Mouse (Mus musculus) liver, adult 2 months (tissue): ENCODE results near the gene Hus1. TPM values are rescaled to one million over a fixed set of nuclear protein-coding genes. Genes with fewer than 3 reads are reported as not detected.

Source experiments
- DNase-seq: peaks from one replicate; pipeline ENCODE4 v3.0.0-alpha.2; 2011; ENCODE audit warnings: low read depth, low spot score; ENCODE audit errors: extremely low read depth
- H3K27ac ChIP-seq: fragments of 200-500 bp; replicated peaks from 2 replicates; pipeline ENCODE4 v1.5.1; 2012; ENCODE audit warnings: low read depth, mild to moderate bottlenecking, control low read depth, inconsistent platforms, low read length; ENCODE audit not compliant: insufficient read depth
- H3K27me3 ChIP-seq: fragments of 200-500 bp; 2 replicates; pipeline ENCODE4 v1.6.1; 2012; ENCODE audit warnings: mild to moderate bottlenecking, moderate library complexity, low read length, inconsistent platforms; ENCODE audit not compliant: control insufficient read depth, insufficient read depth
- H3K36me3 ChIP-seq: fragments of 200-500 bp; 2 replicates; pipeline ENCODE4 v1.6.1; 2012; ENCODE audit warnings: low read length, inconsistent platforms; ENCODE audit not compliant: control insufficient read depth, insufficient read depth
- H3K4me1 ChIP-seq: fragments of 200-500 bp; 2 replicates; pipeline ENCODE4 v1.6.1; 2011; ENCODE audit warnings: low read length; ENCODE audit not compliant: control insufficient read depth, insufficient read depth
- H3K4me3 ChIP-seq: fragments of 200-500 bp; 2 replicates; pipeline ENCODE4 v1.5.1; 2011; ENCODE audit warnings: low read depth, mild to moderate bottlenecking, control low read depth, low read length, moderate library complexity; ENCODE audit not compliant: insufficient read depth
- H3K79me2 ChIP-seq: fragments of 200-500 bp; 2 replicates; pipeline ENCODE4 v1.6.1; 2012; ENCODE audit warnings: inconsistent platforms, mild to moderate bottlenecking, low read length, moderate library complexity; ENCODE audit not compliant: control insufficient read depth, insufficient read depth
- H3K9ac ChIP-seq: fragments of 200-500 bp; 2 replicates; pipeline ENCODE4 v1.6.1; 2012; ENCODE audit warnings: low read depth, mild to moderate bottlenecking, control low read depth, inconsistent platforms, low read length
- CTCF ChIP-seq: fragments of 200-500 bp; IDR thresholded peaks from 2 replicates; pipeline ENCODE4 v1.5.1; 2011; ENCODE audit warnings: low read depth, low read length, control low read depth
- POLR2A ChIP-seq: fragments of 200-500 bp; IDR thresholded peaks from 2 replicates; pipeline ENCODE4 v1.6.1; 2011; ENCODE audit warnings: low read length, control low read depth; ENCODE audit not compliant: insufficient read depth; ENCODE audit errors: extremely low read depth
- WGBS: fragments of 180-500 bp; shearing (Covaris S2); methylation state at CpG from one replicate; pipeline ENCODE4 v1.1.7; 2018; 5-methylcytosine and 5-hydroxymethylcytosine counted together
- polyA plus RNA-seq: library from polyadenylated mRNA; depleted of rRNA; stranded (reverse); fragments of >200 nt; gene quantifications from 2 replicates; pipeline ENCODE4 v1.2.3, GENCODE M21; 2012
- total RNA-seq: library from RNA; depleted of rRNA; stranded (reverse); fragments of >200 nt; gene quantifications from 2 replicates; pipeline ENCODE4 v1.2.3, GENCODE M21; 2014

Hus1 gene
- total and polyA plus RNA-seq, 2 experiments, result 3.3 to 4.1 TPM

DNA sequence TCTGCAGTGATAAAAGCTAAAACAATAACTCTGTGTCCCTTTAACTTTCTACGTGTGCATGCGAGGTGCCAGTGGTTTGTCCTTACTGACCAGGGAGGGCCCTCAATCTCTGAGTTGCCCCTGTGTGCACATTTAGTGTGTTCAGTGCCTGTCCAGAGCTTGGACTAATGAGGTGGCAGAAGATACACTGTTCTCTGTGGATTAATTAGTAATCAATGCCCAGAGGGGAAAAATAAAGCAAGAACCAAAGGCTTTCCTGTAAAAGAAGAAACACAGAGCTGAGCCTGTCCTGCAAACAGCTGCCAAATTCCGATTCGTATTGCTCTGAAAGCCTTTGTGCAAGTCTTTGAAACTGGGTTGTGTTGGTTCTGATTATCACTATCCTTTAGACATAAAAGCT is 39.2 kb upstream of the Hus1 start:
- Histone ChIP-seq H3K27ac (no peak overlapping the region), H3K36me3 (no peaks in the 10 kb centered on the region), H3K9ac (no peak overlapping the region), H3K79me2 (no peaks in the 10 kb centered on the region), H3K4me3 (no peak overlapping the region), H3K27me3 (no peaks in the 10 kb centered on the region), H3K4me1 (peaks cover 3% of the 10 kb centered on the region; the same call in 1 of the 2 replicates)
- no peak for TF ChIP-seq CTCF
- TF ChIP-seq POLR2A, result no peak
- no peak for DNase-seq
- WGBS, result 86% methylated on average over 4 of the region's 4 CpGs

DNA sequence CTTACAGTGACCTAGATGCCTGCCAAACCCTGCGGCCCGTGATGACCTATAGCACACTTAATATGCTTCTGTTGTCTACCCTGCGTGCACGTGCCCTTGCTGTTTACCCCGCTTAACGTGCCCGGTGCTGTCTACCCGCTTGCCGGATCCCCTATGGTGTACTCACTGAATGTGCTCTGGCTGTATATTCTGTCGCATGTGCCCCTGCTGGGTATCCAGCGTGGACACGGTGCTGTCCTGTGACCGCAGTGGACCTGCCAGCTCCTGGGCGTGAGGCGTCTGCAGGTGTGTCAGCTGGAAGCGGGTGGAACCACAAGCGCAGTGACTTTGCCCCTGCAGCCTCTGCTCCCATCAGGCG is 37.7 kb upstream of the Hus1 start, which contains the start of gene Sun3:
Gene Sun3 (minus strand): TSS at position 289 of the 358 bp plus-strand sequence.
- Histone ChIP-seq H3K27ac (peak within 1 kb of the TSS; percentile 50), H3K27me3 (no peaks in the 10 kb centered on the region), H3K4me3 (peak within 1 kb of the TSS; percentile 55), H3K9ac (peak within 1 kb of the TSS; percentile 38), H3K4me1 (peaks cover 3% of the 10 kb centered on the region; the same call in 1 of the 2 replicates), H3K36me3 (no peaks in the 10 kb centered on the region), H3K79me2 (no peaks in the 10 kb centered on the region)
- WGBS, result under 1% methylated on average over 18 of the region's 18 CpGs
- DNase-seq, result peak; percentile 80
- TF ChIP-seq POLR2A (no peak), CTCF (no peak)

DNA sequence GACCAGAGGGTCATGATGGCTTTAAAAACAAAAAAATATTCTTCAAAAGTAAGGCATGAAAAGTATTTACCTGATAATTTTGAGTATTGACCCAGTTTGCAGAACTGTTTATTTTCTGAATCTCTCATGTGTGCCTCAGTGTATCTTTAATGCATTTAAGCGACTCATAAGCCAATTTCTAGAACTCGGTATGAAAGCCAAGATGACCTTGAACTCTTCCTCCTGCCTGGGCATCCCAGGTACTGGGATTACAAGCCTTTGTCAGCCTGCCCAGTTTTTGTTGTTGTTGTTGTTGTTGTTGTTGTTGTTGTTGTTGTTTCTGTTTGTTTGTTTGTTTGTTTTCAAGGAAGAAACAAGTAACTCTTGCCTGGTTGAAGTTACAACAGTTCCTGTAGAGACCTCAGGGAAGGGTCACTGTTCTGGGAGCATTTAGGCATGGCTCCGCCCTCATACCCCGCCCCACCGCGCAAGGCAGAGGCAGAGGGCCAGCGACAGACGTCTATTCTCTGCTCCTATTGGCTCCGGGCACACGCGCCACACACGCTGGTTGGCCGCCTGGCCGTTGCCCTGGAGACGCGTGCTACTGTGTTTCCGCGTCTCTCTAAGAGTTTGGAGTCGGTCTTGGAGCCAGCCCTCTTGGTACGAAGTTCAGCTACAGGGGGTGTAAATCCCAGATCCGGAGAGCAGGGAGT is 37.2 kb upstream of the Hus1 start, which contains the start of gene Gm11992:
Gene Gm11992 (plus strand): TSS at position 584 of the 692 bp plus-strand sequence.
- peak; percentile 90 for DNase-seq
- H3K79me2 ChIP-seq, result no peaks in the 10 kb centered on the region
- H3K27ac ChIP-seq, result peak within 1 kb of the TSS; percentile 50
- H3K36me3 ChIP-seq, result no peaks in the 10 kb centered on the region
- H3K4me3 ChIP-seq, result peak within 1 kb of the TSS; percentile 55
- H3K4me1 ChIP-seq, result peaks cover 3% of the 10 kb centered on the region; the same call in 1 of the 2 replicates
- WGBS, result 2% methylated on average over 21 of the region's 21 CpGs
- TF ChIP-seq POLR2A, result no peak
- TF ChIP-seq CTCF, result no peak
- H3K9ac ChIP-seq, result peak within 1 kb of the TSS; percentile 38
- no peaks in the 10 kb centered on the region for H3K27me3 ChIP-seq

DNA sequence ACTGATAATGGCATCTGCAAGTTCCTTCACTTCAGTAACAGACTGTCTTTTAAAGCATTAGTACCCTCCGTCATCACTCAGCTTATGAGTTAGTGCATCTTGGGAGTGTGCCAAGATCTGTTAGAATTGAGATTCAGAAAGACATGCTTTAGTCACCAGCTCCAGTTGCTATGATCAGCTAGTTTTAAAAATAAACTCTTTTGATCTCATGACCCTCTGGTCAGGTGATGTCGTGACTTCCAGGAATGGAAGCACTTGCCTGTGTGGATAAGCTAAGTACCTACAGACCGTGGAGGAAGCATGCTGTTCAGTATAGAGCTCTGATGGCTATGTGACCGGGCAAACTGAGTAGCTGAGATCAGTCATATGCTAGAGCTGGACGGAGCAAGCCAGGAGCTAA is 36.1 kb upstream of the Hus1 start:
- H3K36me3 ChIP-seq, result no peaks in the 10 kb centered on the region
- no peaks in the 10 kb centered on the region for H3K27me3 ChIP-seq
- no peak for DNase-seq
- H3K79me2 ChIP-seq, result no peaks in the 10 kb centered on the region
- H3K9ac ChIP-seq, result no peak overlapping the region
- H3K4me3 ChIP-seq, result no peak overlapping the region
- no peak for TF ChIP-seq POLR2A
- TF ChIP-seq CTCF, result no peak
- H3K4me1 ChIP-seq, result peaks cover 3% of the 10 kb centered on the region; the same call in 1 of the 2 replicates
- no peak overlapping the region for H3K27ac ChIP-seq
- 81% methylated on average over 5 of the region's 5 CpGs for WGBS

DNA sequence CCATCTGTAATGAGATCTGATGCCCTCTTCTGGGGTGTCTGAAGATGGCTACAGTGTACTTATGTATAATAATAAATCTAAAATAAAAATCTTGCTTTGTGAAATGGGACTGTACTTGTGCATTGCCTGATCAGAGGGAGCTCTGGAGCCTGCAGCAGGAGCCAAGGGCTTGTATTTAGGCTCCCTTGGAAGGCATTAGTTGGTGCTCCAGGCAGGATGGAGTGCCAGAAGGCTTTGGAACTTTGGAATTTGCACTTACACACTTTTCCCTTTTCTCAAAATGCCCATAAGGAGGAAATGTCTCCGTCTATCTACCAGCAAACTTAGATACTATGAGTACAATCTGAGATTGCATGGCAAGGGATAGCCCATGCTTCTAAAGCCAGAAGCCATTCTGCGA is 35.6 kb upstream of the Hus1 start:
- H3K9ac ChIP-seq, result no peak overlapping the region
- H3K79me2 ChIP-seq, result no peaks in the 10 kb centered on the region
- no peak overlapping the region for H3K27ac ChIP-seq
- no peaks in the 10 kb centered on the region for H3K27me3 ChIP-seq
- TF ChIP-seq CTCF, result no peak
- TF ChIP-seq POLR2A, result no peak
- no peak for DNase-seq
- H3K4me3 ChIP-seq, result no peak overlapping the region
- peaks cover 3% of the 10 kb centered on the region; the same call in 1 of the 2 replicates for H3K4me1 ChIP-seq
- no peaks in the 10 kb centered on the region for H3K36me3 ChIP-seq
- 87% methylated on average over 2 of the region's 2 CpGs for WGBS

DNA sequence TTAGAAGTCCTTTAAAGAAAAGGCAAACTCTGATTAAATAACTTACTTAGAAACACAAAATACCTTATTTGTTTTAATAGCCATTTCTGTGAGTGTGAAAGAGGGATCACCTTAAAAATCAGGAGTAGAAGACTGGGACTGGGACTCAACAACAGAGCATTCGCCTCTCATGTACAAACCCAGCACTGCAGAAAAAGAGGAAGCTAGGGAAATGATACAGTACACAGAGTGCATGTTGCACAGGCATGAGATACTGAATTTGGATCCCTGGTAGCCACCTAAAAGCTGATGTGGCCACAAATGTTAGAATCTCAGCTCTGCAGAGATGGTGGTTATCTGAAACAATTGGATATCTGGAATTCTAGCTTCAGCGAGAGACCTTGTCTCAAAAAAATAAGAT is 20.5 kb upstream of the Hus1 start:
- Histone ChIP-seq H3K4me3 (no peak overlapping the region), H3K4me1 (no peaks in the 10 kb centered on the region), H3K79me2 (no peaks in the 10 kb centered on the region), H3K9ac (no peak overlapping the region), H3K27me3 (no peaks in the 10 kb centered on the region), H3K27ac (no peak overlapping the region), H3K36me3 (no peaks in the 10 kb centered on the region)
- TF ChIP-seq POLR2A, result no peak
- no peak for TF ChIP-seq CTCF
- no peak for DNase-seq
- 79% methylated on average over 2 of the region's 2 CpGs for WGBS
